Mouse (Mus musculus) left cerebral cortex, adult 8-10 months (tissue): ENCODE data around the gene Nedd4. TPM values are rescaled to one million over a fixed set of nuclear protein-coding genes. Genes with fewer than 3 reads are reported as not detected.
"Not testable (repeated sequence)": the region's sequence is repeated elsewhere in the genome, so short reads cannot be mapped to it uniquely, and the experiment has no call there.

Experiments
- DNase-seq, 2 experiments: peaks; one replicate each; pipeline ENCODE4 v3.0.0; 2022; ENCODE audit warnings: low spot score in 2 of 2
- total RNA-seq, 4 experiments: library from RNA; stranded (reverse); gene quantifications; 2 replicates each; pipeline ENCODE4 v1.2.4; 2022

The Nedd4 gene
- total RNA-seq, 4 experiments from 2014 or later: 276 to 301 (median 288) TPM

GRCm38 (mm10) chr9:72652961-72653360 is 9.2 kb upstream of the Nedd4 start:
- no peak for DNase-seq

GRCm38 (mm10) chr9:72653533-72653932 is 8.6 kb upstream of the Nedd4 start:
- DNase-seq: no peak

GRCm38 (mm10) chr9:72654593-72655242 is 7.4 kb upstream of the Nedd4 start:
- DNase-seq: no peak

- DNase-seq: no peak
Observed at GRCm38 (mm10) chr9:72655602-72656001, 6.5 kb upstream of the Nedd4 start.

- DNase-seq: no peak
Observed at GRCm38 (mm10) chr9:72656491-72656890, 5.7 kb upstream of the Nedd4 start.

GRCm38 (mm10) chr9:72656940-72657339 is 5.2 kb upstream of the Nedd4 start:
- DNase-seq: no peak

GRCm38 (mm10) chr9:72657694-72658093 is 4.5 kb upstream of the Nedd4 start:
- DNase-seq: no peak

- no peak for DNase-seq
Observed at GRCm38 (mm10) chr9:72660139-72660538, 2.0 kb upstream of the Nedd4 start.

GRCm38 (mm10) chr9:72660911-72661310 is 1.2 kb upstream of the Nedd4 start:
- DNase-seq: no peak

- no peak for DNase-seq
Observed at GRCm38 (mm10) chr9:72661561-72661894, 618 bp upstream of the Nedd4 start.

- peak; percentile 56 to 77 for DNase-seq
Observed at GRCm38 (mm10) chr9:72662691-72663533, 766 bp downstream of the Nedd4 start.

- no peak for DNase-seq
Observed at GRCm38 (mm10) chr9:72663534-72663918, 1.4 kb downstream of the Nedd4 start.

GRCm38 (mm10) chr9:72664409-72665351 is 2.5 kb downstream of the Nedd4 start:
- no peak for DNase-seq

GRCm38 (mm10) chr9:72665517-72665916 is 3.4 kb downstream of the Nedd4 start:
- DNase-seq: no peak

GRCm38 (mm10) chr9:72666352-72667021 is 4.3 kb downstream of the Nedd4 start:
- DNase-seq: not testable (repeated sequence)

- DNase-seq: no peak
Observed at GRCm38 (mm10) chr9:72667126-72667525, 5.0 kb downstream of the Nedd4 start.

- DNase-seq: no peak
Observed at GRCm38 (mm10) chr9:72669383-72669782, 7.2 kb downstream of the Nedd4 start.

GRCm38 (mm10) chr9:72672361-72672760 is 10.2 kb downstream of the Nedd4 start:
- DNase-seq: peak in 1 of 2 experiments; percentile 87

- no peak for DNase-seq
Observed at GRCm38 (mm10) chr9:72674957-72675744, 13.0 kb downstream of the Nedd4 start.

- no peak for DNase-seq
Observed at GRCm38 (mm10) chr9:72675745-72676200, 13.6 kb downstream of the Nedd4 start.
